Comparison of ENCODE assay signal across 7 mouse cellular contexts in genomic region chr6:39372727-39373126, GRCm38 (mm10). TPM values are rescaled to one million over a fixed set of nuclear protein-coding genes. Genes with fewer than 3 reads are reported as not detected.
DNase-seq lines count a peak whose midpoint lies in the region; ATAC-seq and TF ChIP-seq lines count a peak whose summit lies in the region.

No protein-coding gene starts in this region.

- peaks cover 3% of the 10 kb centered on the region; the same call in 1 of the 2 replicates for H3K79me2 ChIP-seq in CH12.LX (replicated peaks; ENCODE audit: control insufficient read depth, extremely low read depth, insufficient read depth, poor library complexity, severe bottlenecking)

- no peak for ATAC-seq in heart, embryonic 14.5 days (ENCODE audit: insufficient number of reproducible peaks, insufficient read depth, low FRiP score, low read depth)
- ATAC-seq in liver, postnatal 0 days = no peak

- no peak for DNase-seq in CH12.LX (ENCODE audit: extremely low read depth)
- peak; percentile 22 for DNase-seq in adrenal gland, postnatal 10 days
- DNase-seq in liver, postnatal 0 days = peak; percentile 26
- peak; percentile 62 to 65 for DNase-seq in spleen, postnatal 36 days (ENCODE audit: low spot score in 2 of 2)
- DNase-seq in layer of hippocampus, adult 9-10 months (ENCODE audit: low spot score) = no peak
- DNase-seq in layer of hippocampus, adult 2 months (ENCODE audit: low spot score in 2 of 2) = no peak

- no peak for TF ChIP-seq CTCF in CH12.LX (conservative IDR thresholded peaks at IDR 0.05 in 1 of 2, IDR thresholded peaks at IDR 0.05 in 1 of 2; ENCODE audit: low read depth in 2 of 2, low read length in 2 of 2)
- no peak for TF ChIP-seq CTCF in liver, postnatal 0 days (IDR thresholded peaks at IDR 0.05; ENCODE audit: low read depth)
- no peak for TF ChIP-seq CTCF in layer of hippocampus, adult 2 months (conservative IDR thresholded peaks at IDR 0.05)

- no peak overlapping the region for H3K4me2 ChIP-seq in CH12.LX (ENCODE audit: insufficient read depth, low read depth, poor library complexity, severe bottlenecking)
- H3K4me2 ChIP-seq in heart, embryonic 14.5 days (ENCODE audit: low read length) = no peak overlapping the region
- peak overlapping the region; percentile 32 for H3K4me2 ChIP-seq in liver, postnatal 0 days (ENCODE audit: low read depth, low read length)

- WGBS in heart, embryonic 14.5 days = 40% methylated on average over 7 of the region's 7 CpGs
- 22% methylated on average over 7 of the region's 7 CpGs for WGBS in liver, postnatal 0 days (ENCODE audit: insufficient replicate concordance)

- peaks cover 8 to 26% of the 10 kb centered on the region in 2 experiments; a peak in 3 of 4 replicates for H3K4me1 ChIP-seq in CH12.LX (ENCODE audit: control insufficient read depth in 1 of 2, insufficient read depth in 2 of 2)
- H3K4me1 ChIP-seq in heart, embryonic 14.5 days (ENCODE audit: control insufficient read depth in 2 of 2, insufficient read depth in 2 of 2, low read length in 2 of 2) = peaks cover 6 to 8% of the 10 kb centered on the region in 2 experiments
- H3K4me1 ChIP-seq in liver, postnatal 0 days (ENCODE audit: insufficient read depth) = peaks cover 21% of the 10 kb centered on the region

- no peak overlapping the region for H3K4me3 ChIP-seq in CH12.LX (replicated peaks in 1 of 3; ENCODE audit: low read depth in 2 of 3, low read length in 2 of 3, poor library complexity in 1 of 3)
- no peak overlapping the region for H3K4me3 ChIP-seq in heart, embryonic 14.5 days (ENCODE audit: control insufficient read depth in 1 of 2, insufficient read depth in 1 of 2, low read depth in 1 of 2, low read length in 2 of 2)
- no peak overlapping the region for H3K4me3 ChIP-seq in liver, postnatal 0 days (ENCODE audit: low read depth, low read length)
- no peak overlapping the region for H3K4me3 ChIP-seq in layer of hippocampus, adult 2 months

- no peak for TF ChIP-seq POLR2A in CH12.LX (IDR thresholded peaks at IDR 0.05; ENCODE audit: low read depth, low read length)

- no peak for TF ChIP-seq RAD21 in CH12.LX (IDR thresholded peaks at IDR 0.05; ENCODE audit: low read depth, low read length)

- dilution Hi-C loops in CH12.LX (cut with MboI; ENCODE audit: extremely low pct_ligation_motif_present, extremely low pct_unique_long_range_greater_than_20kb, low sequenced_read_pairs) = no loop called here

- peaks cover 7% of the 10 kb centered on the region for H3K9me3 ChIP-seq in CH12.LX (replicated peaks; ENCODE audit: low read length)
- peaks cover 5% of the 10 kb centered on the region; the same call in 1 of the 2 replicates for H3K9me3 ChIP-seq in heart, embryonic 14.5 days (ENCODE audit: control insufficient read depth, low read length)
- no peaks in the 10 kb centered on the region for H3K9me3 ChIP-seq in liver, postnatal 0 days (ENCODE audit: low read length)

- peaks cover 5 to 23% of the 10 kb centered on the region in 2 experiments for H3K36me3 ChIP-seq in CH12.LX (replicated peaks in 1 of 2; ENCODE audit: control insufficient read depth in 1 of 2, insufficient read depth in 1 of 2, low read length in 1 of 2)
- H3K36me3 ChIP-seq in heart, embryonic 14.5 days (ENCODE audit: control insufficient read depth, insufficient read depth, low read length) = peaks cover 16% of the 10 kb centered on the region
- 0 out of 2 replicates have a peak, but pooled peaks cover 3% of the 10 kb centered on the region for H3K36me3 ChIP-seq in liver, postnatal 0 days (replicated peaks; ENCODE audit: insufficient read depth, low read length)

- TF ChIP-seq EP300 in CH12.LX (IDR thresholded peaks at IDR 0.05; ENCODE audit: low read length) = peak; percentile 57
- no peak for TF ChIP-seq EP300 in liver, postnatal 0 days (IDR thresholded peaks at IDR 0.05; ENCODE audit: low read depth)

- in situ Hi-C loops in CH12.LX (cut with MboI; ENCODE audit: low pct_ligation_motif_present, low pct_unique_long_range_greater_than_20kb, low sequenced_read_pairs) = no loop called here

- no peak overlapping the region for H3K27ac ChIP-seq in CH12.LX (ENCODE audit: insufficient read depth, low read depth)
- H3K27ac ChIP-seq in heart, embryonic 14.5 days (replicated peaks in 1 of 2; ENCODE audit: control insufficient read depth in 1 of 2, insufficient read depth in 1 of 2, low read depth in 2 of 2, low read length in 2 of 2) = peak overlapping the region; percentile 62 to 79
- H3K27ac ChIP-seq in liver, postnatal 0 days (ENCODE audit: low read depth) = peak overlapping the region; percentile 66
- H3K27ac ChIP-seq in layer of hippocampus, adult 2 months = no peak overlapping the region

- H3K27me3 ChIP-seq in CH12.LX (replicated peaks) = no peaks in the 10 kb centered on the region
- no peaks in the 10 kb centered on the region for H3K27me3 ChIP-seq in heart, embryonic 14.5 days (ENCODE audit: control insufficient read depth, insufficient read depth, low read length)
- H3K27me3 ChIP-seq in liver, postnatal 0 days (ENCODE audit: insufficient read depth, low read length) = no peaks in the 10 kb centered on the region

- no peak overlapping the region for H3K9ac ChIP-seq in CH12.LX (ENCODE audit: insufficient read depth, low read depth)
- H3K9ac ChIP-seq in heart, embryonic 14.5 days (ENCODE audit: low read length) = no peak overlapping the region
- H3K9ac ChIP-seq in liver, postnatal 0 days (replicated peaks) = no peak overlapping the region

TF ChIP-seq in CH12.LX, 34 proteins besides CTCF, POLR2A, EP300 and RAD21:
- TF ChIP-seq TBP (conservative IDR thresholded peaks at IDR 0.05; ENCODE audit: low read depth, low read length) (0 out of 2 replicates have a peak, but pooled peaks have one; percentile 36), BHLHE40 (IDR thresholded peaks at IDR 0.05; ENCODE audit: low read depth, low read length) (peak; percentile 23; the same call in 1 of the 2 replicates), USF2 (conservative IDR thresholded peaks at IDR 0.05; ENCODE audit: low read depth, low read length) (no peak), CHD2 (IDR thresholded peaks at IDR 0.05; ENCODE audit: low read length) (no peak), SMC3 (IDR thresholded peaks at IDR 0.05; ENCODE audit: low read depth, low read length) (no peak), ETS1 (conservative IDR thresholded peaks at IDR 0.05; ENCODE audit: low read depth, low read length) (peak; percentile 49)

RNA-seq across cellular contexts. Expression of gene Slc37a3, which starts 4.7 kb away (rescaled TPM):
- 6.5 and 8.0 TPM in 2 replicates for total RNA-seq in CH12.LX (2012; rRNA removed)
- total RNA-seq in CH12.LX (2014; rRNA removed) = 2.6 and 4.5 TPM in 2 replicates
- 5.6 and 8.7 TPM in 2 replicates for polyA plus RNA-seq in CH12.LX (2012; ENCODE audit: insufficient read length, low read depth)
- total RNA-seq in adrenal gland, postnatal 10 days (2021) = 10 to 100 TPM; 35.4 to 38.9 TPM
- polyA plus RNA-seq in heart, embryonic 14.5 days (2014; fragmentation: Nextera tagmentation; extraction: Ambion mirVana) = 35.9 and 39.9 TPM in 2 replicates
- 13.9 and 16.0 TPM in 2 replicates for polyA plus RNA-seq in liver, postnatal 0 days (2015; fragmentation: Nextera tagmentation; extraction: Ambion mirVana)
- total RNA-seq in layer of hippocampus, adult 2 months (2021) = 10 to 100 TPM; 67.6 to 75.5 TPM

RNA-seq across cellular contexts. Expression of gene Rab19, which starts 8.2 kb away (rescaled TPM):
- total RNA-seq in CH12.LX (2012; rRNA removed) (2.4 and 3.3 TPM in 2 replicates), CH12.LX (2014; rRNA removed) (0.19 TPM in 1 of 2 replicates, not detected in the other)
- polyA plus RNA-seq in CH12.LX (2012; ENCODE audit: insufficient read length, low read depth) = 0.56 and 0.63 TPM in 2 replicates
- total RNA-seq in adrenal gland, postnatal 10 days (2021) = 1 to 10 TPM; 1.4 to 1.5 TPM
- polyA plus RNA-seq in heart, embryonic 14.5 days (2014; fragmentation: Nextera tagmentation; extraction: Ambion mirVana) = 0.58 and 1.2 TPM in 2 replicates
- polyA plus RNA-seq in liver, postnatal 0 days (2015; fragmentation: Nextera tagmentation; extraction: Ambion mirVana) = 0.95 and 1.1 TPM in 2 replicates
- not detected for total RNA-seq in layer of hippocampus, adult 2 months (2021)

RNA-seq across cellular contexts. Expression of gene Mkrn1, which starts 47.5 kb away (rescaled TPM):
- total RNA-seq in CH12.LX (2012; rRNA removed) = 44.2 and 50.3 TPM in 2 replicates
- 39.3 and 45.1 TPM in 2 replicates for total RNA-seq in CH12.LX (2014; rRNA removed)
- polyA plus RNA-seq in CH12.LX (2012; ENCODE audit: insufficient read length, low read depth) = 43.7 and 53.7 TPM in 2 replicates
- total RNA-seq in adrenal gland, postnatal 10 days (2021) = 10 to 100 TPM; 70.7 to 71.5 TPM
- 65.5 and 94.5 TPM in 2 replicates for polyA plus RNA-seq in heart, embryonic 14.5 days (2014; fragmentation: Nextera tagmentation; extraction: Ambion mirVana)
- 154 and 170 TPM in 2 replicates for polyA plus RNA-seq in liver, postnatal 0 days (2015; fragmentation: Nextera tagmentation; extraction: Ambion mirVana)
- 100 to 1,000 TPM; 116 to 119 TPM for total RNA-seq in layer of hippocampus, adult 2 months (2021)

Comparison
In these comparisons a context has a peak if more than half of its experiments do, and no peak if none do; other contexts are left out.
1. DNase-seq: peak in adrenal gland, postnatal 10 days (single experiment), liver, postnatal 0 days (single experiment) and spleen, postnatal 36 days (2 of 2); none in CH12.LX (single experiment), layer of hippocampus, adult 9-10 months (single experiment) and layer of hippocampus, adult 2 months (0 of 2).
2. H3K27ac ChIP-seq: peak in heart, embryonic 14.5 days (2 of 2) and liver, postnatal 0 days (single experiment); none in CH12.LX (single experiment) and layer of hippocampus, adult 2 months (single experiment).
3. RNA of gene Slc37a3, which starts 4.7 kb away (total RNA-seq): 67.6 to 75.5 TPM in layer of hippocampus, adult 2 months and 35.4 to 38.9 TPM in adrenal gland, postnatal 10 days; 2.6 to 8.0 TPM in CH12.LX; every median in the first group is over 4 times any median in the second.